Mouse (Mus musculus): ENCODE data around the gene Cars.
"Not testable (repeated sequence)": the region's sequence is repeated elsewhere in the genome, so short reads cannot be mapped to it uniquely, and the experiment has no call there.

Cars gene

GRCm38 (mm10) chr7:143599428-143600230 is at the start of gene Cars:
Gene Cars (minus strand): TSS chr7:143600090.
- peak; percentile 95 for DNase-seq

GRCm38 (mm10) chr7:143649034-143649768 is 49.3 kb upstream of the Cars start, which contains the start of gene Tnfrsf22:
Gene Tnfrsf22 (minus strand): TSS chr7:143649661.
- DNase-seq: peak; percentile 81

GRCm38 (mm10) chr7:143643949-143644348 is 44.1 kb upstream of the Cars start:
- not testable (repeated sequence) for DNase-seq

DNA sequence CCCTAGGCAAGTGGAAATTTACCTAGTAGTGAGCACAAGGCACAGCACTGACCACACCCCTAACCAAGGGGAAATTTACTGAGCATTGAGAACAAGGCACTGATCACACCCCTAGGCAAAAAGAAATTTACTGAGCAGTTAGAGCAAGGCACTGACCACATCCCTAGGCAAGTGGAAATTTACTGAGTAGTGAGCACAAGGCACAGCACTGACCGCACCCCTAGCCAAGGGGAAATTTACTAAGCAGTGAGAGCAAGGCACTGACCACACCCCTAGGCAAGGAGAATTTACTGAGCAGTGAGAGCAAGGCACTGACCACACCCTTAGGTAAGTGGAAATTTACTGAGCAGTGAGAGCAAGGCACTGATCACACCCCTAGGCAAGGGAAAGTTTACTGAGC is 36.8 kb upstream of the Cars start:
- DNase-seq: no peak

DNA sequence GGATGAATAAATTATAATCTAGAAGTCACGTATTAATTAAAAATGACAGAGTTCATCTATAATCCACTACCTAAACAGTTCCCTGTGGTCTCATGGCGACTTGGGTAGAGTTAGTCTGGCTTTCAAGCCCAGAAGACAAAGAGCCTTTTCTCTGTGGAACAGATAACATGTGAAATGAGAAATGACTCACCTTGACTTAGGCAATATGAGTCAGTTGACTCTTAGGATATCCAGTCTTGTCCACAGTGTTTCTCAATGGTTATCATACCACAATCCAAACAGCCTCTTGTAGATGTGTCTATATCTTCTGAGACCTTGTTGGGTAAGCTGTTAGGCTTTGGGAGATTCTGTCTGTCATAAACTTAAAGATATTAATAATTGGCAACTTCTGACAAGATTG is 31.6 kb upstream of the Cars start:
- no peak for DNase-seq

DNA sequence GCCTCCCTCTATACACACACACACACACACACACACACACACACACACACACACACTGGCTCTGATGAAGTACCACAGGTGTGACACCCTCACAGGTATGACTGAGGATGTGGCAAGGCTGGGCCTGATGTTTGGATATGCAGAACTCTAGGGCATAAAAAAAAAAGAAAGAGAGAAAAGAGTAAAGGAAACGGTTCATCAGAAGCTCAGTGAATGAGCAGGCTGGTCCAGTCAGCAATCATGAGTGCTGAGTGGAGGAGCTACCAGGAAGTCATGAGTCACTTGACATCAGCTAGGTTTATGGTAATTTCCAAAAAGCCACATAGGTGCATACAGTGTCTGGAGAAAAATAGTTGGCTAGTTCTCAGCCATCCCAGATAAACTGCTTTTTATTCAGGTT is 29.6 kb upstream of the Cars start:
- no peak for DNase-seq

GRCm38 (mm10) chr7:143628540-143628939 is 28.6 kb upstream of the Cars start, which contains the start of gene Tnfrsf26:
Gene Tnfrsf26 (minus strand): TSS chr7:143628722.
- DNase-seq: no peak

GRCm38 (mm10) chr7:143627555-143628286 is 27.8 kb upstream of the Cars start:
- no peak for DNase-seq

GRCm38 (mm10) chr7:143626178-143626577 is 26.3 kb upstream of the Cars start:
- no peak for DNase-seq

- no peak for DNase-seq
These were observed 25.3 kb upstream of the Cars start for GRCm38 (mm10) chr7:143625151-143625550.

- no peak for DNase-seq
These were observed 24.7 kb upstream of the Cars start for GRCm38 (mm10) chr7:143624561-143624960.

- no peak for DNase-seq
These were observed 21.1 kb upstream of the Cars start for GRCm38 (mm10) chr7:143620951-143621350.

DNA sequence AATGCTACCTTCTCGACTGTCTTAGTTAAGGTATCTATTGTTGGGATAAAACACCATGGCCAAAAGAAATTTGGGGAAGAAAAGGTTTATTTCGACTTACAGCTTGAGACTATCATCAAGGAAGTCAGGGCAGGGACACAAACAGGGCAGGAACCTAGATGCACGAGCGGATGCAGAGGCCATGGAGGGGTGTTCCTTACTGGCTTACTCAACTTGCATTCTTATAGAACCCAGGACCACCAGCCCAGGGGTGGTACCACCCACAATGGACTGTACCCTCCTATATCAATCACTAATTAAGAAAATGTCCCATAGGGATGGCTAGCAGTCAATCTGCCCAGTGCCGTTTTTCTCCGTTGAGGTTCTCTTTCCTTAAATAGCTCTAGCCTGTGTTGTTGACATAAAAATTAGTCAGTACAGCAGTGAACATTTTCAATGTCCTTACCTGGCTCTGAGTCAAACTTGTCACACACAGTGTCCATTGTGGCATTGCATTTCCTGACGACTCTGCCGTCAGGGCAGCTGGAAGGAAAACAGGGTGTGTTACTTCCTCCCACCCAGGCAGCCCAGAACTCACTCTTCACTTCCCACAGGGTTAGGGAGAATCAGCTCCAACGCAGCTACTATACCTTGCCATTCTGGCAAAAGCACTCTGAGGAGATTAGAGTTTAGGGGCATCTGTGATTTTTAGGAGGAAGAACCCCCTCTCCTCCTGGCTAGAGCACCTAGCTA is 14.7 kb upstream of the Cars start:
- DNase-seq: peak; percentile 28

- no peak for DNase-seq
These were observed 12.3 kb upstream of the Cars start for GRCm38 (mm10) chr7:143612215-143612614.

- no peak for DNase-seq
These were observed 5.4 kb upstream of the Cars start for GRCm38 (mm10) chr7:143605321-143605720.

- no peak for DNase-seq
These were observed 5.0 kb upstream of the Cars start for GRCm38 (mm10) chr7:143604889-143605288.

DNA sequence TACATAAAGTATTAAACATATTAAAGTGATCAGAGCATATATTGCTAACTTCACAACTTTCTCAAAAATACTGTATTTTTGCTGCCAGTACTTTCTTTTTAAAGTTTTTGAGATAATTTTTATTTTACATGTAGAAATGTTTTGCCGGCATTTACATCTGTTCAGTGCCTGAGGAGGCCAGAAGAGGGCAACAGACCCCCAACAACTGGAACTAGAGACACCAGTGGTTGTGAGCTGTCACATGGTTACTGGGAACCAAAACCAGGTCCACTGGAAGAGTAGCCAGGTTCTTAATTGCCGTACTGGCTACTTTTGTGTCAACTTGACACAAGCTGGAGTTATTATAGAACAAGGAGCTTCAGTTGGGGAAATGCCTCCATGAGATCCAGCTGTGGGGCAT is 1.8 kb upstream of the Cars start:
- DNase-seq: no peak

- no peak for DNase-seq
These were observed 396 bp upstream of the Cars start for GRCm38 (mm10) chr7:143600231-143600740.

DNA sequence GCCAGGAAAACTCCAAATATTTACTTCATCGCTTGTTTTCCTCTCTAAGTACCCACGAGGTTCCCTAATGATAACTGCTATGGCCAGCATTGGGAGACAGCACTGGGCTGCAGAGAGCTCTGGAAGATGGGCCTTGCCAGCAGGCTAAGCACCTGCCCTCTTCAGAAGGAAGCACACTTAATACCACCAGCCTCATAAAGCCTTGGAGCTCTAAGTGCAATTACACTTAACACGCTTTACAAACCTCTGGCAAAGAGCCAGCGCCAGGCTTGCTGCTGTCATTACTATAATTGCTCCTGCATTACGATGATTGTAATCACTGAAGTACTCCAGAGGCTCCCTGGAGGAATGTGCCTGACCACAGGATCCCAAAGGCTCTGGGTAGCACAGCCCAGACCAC is 5.0 kb downstream of the Cars start:
- DNase-seq: peak; percentile 20

- no peak for DNase-seq
These were observed 7.6 kb downstream of the Cars start for GRCm38 (mm10) chr7:143592255-143592654.

DNA sequence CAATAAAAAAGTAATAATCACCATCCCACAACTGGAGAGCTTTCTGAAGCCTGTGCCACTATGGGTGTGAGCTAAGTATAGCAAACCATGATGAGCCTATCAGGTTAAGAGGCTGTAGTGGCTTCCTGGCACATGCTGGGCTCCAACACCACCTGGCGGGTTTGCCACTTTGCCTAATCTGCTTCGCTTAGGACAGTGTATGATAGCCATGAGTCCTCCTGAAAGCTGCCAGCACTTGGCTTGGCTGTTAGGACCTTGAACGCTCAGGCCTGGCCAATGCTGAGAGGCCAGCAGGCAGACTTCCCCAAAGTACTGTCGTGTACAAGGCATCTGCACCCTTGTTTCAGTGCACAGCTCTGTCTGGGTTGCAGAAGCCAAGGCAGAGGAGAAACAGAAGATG is 11.9 kb downstream of the Cars start:
- DNase-seq: no peak

DNA sequence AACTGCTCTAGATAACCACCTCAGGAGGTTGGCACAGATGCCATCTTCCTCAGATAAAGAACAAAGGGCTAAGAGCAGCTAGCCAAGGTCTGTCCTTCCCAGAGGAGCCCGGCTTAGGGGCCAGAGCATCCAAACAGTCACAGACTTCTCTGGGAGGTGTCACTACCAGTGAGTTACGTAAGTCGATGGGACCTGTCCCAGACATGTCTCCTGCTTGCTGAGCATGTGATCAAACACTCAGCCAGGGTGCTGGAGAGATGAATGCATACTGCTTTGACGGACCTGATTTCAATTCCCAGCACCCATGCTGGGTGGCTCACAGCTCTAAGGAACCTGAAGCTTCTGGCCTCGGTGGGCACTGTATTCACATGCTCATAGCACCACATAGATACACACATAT is 12.3 kb downstream of the Cars start:
- no peak for DNase-seq
